Mouse (Mus musculus) Patski (cell line): Measurements from ENCODE around the gene Pnkd. TPM values are rescaled to one million over a fixed set of nuclear protein-coding genes. Genes with fewer than 3 reads are reported as not detected.
"Not testable (repeated sequence)": the region's sequence is repeated elsewhere in the genome, so short reads cannot be mapped to it uniquely, and the experiment has no call there.

ENCODE experiments used
- ATAC-seq: fragments of 100-300 bp; one replicate; pipeline ENCODE4 v1.8.0; 2021
- CTCF ChIA-PET: fragments of 350-600 bp; sonication (Branson Sonifier 250); formaldehyde crosslinking; loops from one replicate; lab custom pipeline; 2022; ENCODE audit warnings: inconsistent platforms; lab: Charles Lee
- POLR2A ChIA-PET: fragments of 350-600 bp; sonication (Branson Sonifier 250); formaldehyde crosslinking; loops from one replicate; lab custom pipeline; 2022; ENCODE audit warnings: antibody characterized with exemption, inconsistent platforms; lab: Charles Lee
- DNase-seq: peaks from one replicate; pipeline ENCODE4 v3.0.0-alpha.2; 2011; ENCODE audit warnings: low read depth, low spot score
- H3K27me3 ChIP-seq: fragments of 371-371 bp; one replicate; pipeline ENCODE4 v1.5.1; 2021
- CTCF ChIP-seq: fragments of 100-300 bp; IDR thresholded peaks from one replicate; pipeline ENCODE4 v1.5.1; 2021
- in situ Hi-C: fragments of 300-500 bp; cut with MboI; formaldehyde crosslinking; loops from 3 replicates; pipeline ENCODE4 v1.11.1; 2018; ENCODE audit warnings: low pct_unique_long_range_greater_than_20kb, mixed read lengths
- polyA plus RNA-seq: library from polyadenylated mRNA; unstranded; gene quantifications from one replicate; pipeline ENCODE4 v1.2.3, GENCODE M21; 2021

The Pnkd gene
- polyA plus RNA-seq, 1 experiment from 2014 or later, result 158 TPM

GRCm38 (mm10) chr1:74334607-74335006 lies 49.9 kb downstream of the Pnkd start:
- ATAC-seq (no peak), DNase-seq (no peak)
- POLR2A ChIA-PET, result interaction anchor here (0.7 kb wide), 1 partner anchor 199 kb away, joined by 3 read pairs; no protein-coding TSS in a partner anchor
- CTCF ChIA-PET, result interaction anchor here (0.9 to 1.8 kb wide), 3 partner anchors 11 to 38 kb away, joined by 3 to 6 read pairs (median 3); partner anchors contain the start of gene Catip
- no peaks in the 10 kb centered on the region for H3K27me3 ChIP-seq
- TF ChIP-seq CTCF, result no peak
- in situ Hi-C loops, result no loop called here

DNA sequence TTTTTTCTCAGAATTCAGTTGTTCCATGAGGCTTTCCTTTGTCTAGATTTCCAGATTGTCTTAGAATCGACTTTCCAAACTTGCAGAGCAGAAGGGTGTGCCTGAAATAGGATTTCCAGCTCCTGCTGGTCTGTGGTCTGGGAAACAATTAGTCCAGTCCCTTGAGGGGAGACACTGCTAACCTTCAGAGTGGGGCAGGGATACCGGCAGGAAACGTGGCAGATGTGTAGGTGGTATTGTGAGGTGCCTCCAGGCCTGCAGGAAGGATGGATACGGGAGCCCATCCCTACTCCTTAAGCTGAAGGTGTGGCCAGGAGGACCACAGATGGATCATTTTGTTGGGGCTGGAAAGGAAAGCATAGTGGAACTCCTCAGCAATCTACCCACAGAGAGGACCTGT lies 50.3 kb downstream of the Pnkd start:
- no peaks in the 10 kb centered on the region for H3K27me3 ChIP-seq
- ATAC-seq, result no peak
- no peak for TF ChIP-seq CTCF
- ChIA-PET CTCF (interaction anchor here (0.9 to 1.8 kb wide), 3 partner anchors 10 to 37 kb away, joined by 3 to 6 read pairs (median 3); partner anchors contain the start of gene Catip), POLR2A (no interaction called here)
- in situ Hi-C loops, result no loop called here
- no peak for DNase-seq

- DNase-seq, result no peak
- CTCF ChIA-PET, result interaction anchor here (0.9 to 1.8 kb wide), 2 partner anchors 10 to 26 kb away, joined by 3 to 6 read pairs; partner anchors contain the start of gene Catip
- ATAC-seq, result no peak
- POLR2A ChIA-PET, result no interaction called here
- in situ Hi-C loops, result no loop called here
- no peaks in the 10 kb centered on the region for H3K27me3 ChIP-seq
- no peak for TF ChIP-seq CTCF
Measured at GRCm38 (mm10) chr1:74335436-74336170, 50.9 kb downstream of the Pnkd start.

GRCm38 (mm10) chr1:74337241-74337771 lies 52.6 kb downstream of the Pnkd start:
- in situ Hi-C loops, result no loop called here
- CTCF ChIA-PET, result no interaction called here

GRCm38 (mm10) chr1:74338013-74338412 lies 53.3 kb downstream of the Pnkd start:
- ATAC-seq, result no peak
- ChIA-PET POLR2A (no interaction called here), CTCF (no interaction called here)
- no peak for DNase-seq
- H3K27me3 ChIP-seq, result no peaks in the 10 kb centered on the region
- in situ Hi-C loops, result no loop called here
- TF ChIP-seq CTCF, result no peak

More at GRCm38 (mm10) chr1:74337241-74337771, 52.6 kb downstream of the Pnkd start:
- no peak for ATAC-seq
- H3K27me3 ChIP-seq, result no peaks in the 10 kb centered on the region
- DNase-seq, result no peak
- POLR2A ChIA-PET, result no interaction called here
- TF ChIP-seq CTCF, result no peak

- in situ Hi-C loops, result no loop called here
- DNase-seq (no peak), ATAC-seq (no peak)
- ChIA-PET CTCF (interaction anchor here (0.7 kb wide), 1 partner anchor 23 kb away, joined by 3 read pairs; the partner anchor contains the start of gene Catip), POLR2A (no interaction called here)
- TF ChIP-seq CTCF, result no peak
- no peaks in the 10 kb centered on the region for H3K27me3 ChIP-seq
Measured at GRCm38 (mm10) chr1:74338626-74339025, 53.9 kb downstream of the Pnkd start.

GRCm38 (mm10) chr1:74339917-74340316 lies 55.2 kb downstream of the Pnkd start:
- no peak for ATAC-seq
- H3K27me3 ChIP-seq, result no peaks in the 10 kb centered on the region
- no peak for DNase-seq
- in situ Hi-C loops, result no loop called here
- CTCF ChIA-PET, result no interaction called here
- POLR2A ChIA-PET, result interaction anchor here (0.5 kb wide), 1 partner anchor 31 kb away, joined by 6 read pairs; no protein-coding TSS in a partner anchor
- no peak for TF ChIP-seq CTCF

- CTCF ChIA-PET, result no interaction called here
- in situ Hi-C loops, result no loop called here
- ATAC-seq (no peak), DNase-seq (no peak)
- POLR2A ChIA-PET, result no interaction called here
- no peaks in the 10 kb centered on the region for H3K27me3 ChIP-seq
- TF ChIP-seq CTCF, result no peak
Measured at GRCm38 (mm10) chr1:74340361-74340764, 55.6 kb downstream of the Pnkd start.

GRCm38 (mm10) chr1:74340992-74341391 lies 56.3 kb downstream of the Pnkd start:
- DNase-seq, H3K27me3 ChIP-seq, in situ Hi-C loops, ATAC-seq, POLR2A ChIA-PET, CTCF ChIA-PET: not testable (repeated sequence)

GRCm38 (mm10) chr1:74341898-74342297 lies 57.2 kb downstream of the Pnkd start:
- ChIA-PET POLR2A (no interaction called here), CTCF (no interaction called here)
- ATAC-seq, result no peak

GRCm38 (mm10) chr1:74342308-74342707 lies 57.6 kb downstream of the Pnkd start:
- ChIA-PET POLR2A (no interaction called here), CTCF (no interaction called here)
- no peak for TF ChIP-seq CTCF
- in situ Hi-C loops, result no loop called here
- ATAC-seq (no peak), DNase-seq (no peak)
- no peaks in the 10 kb centered on the region for H3K27me3 ChIP-seq

More at GRCm38 (mm10) chr1:74341898-74342297, 57.2 kb downstream of the Pnkd start:
- no peaks in the 10 kb centered on the region for H3K27me3 ChIP-seq
- DNase-seq, result no peak
- no peak for TF ChIP-seq CTCF
- in situ Hi-C loops, result no loop called here
